Mouse (Mus musculus): Measurements from ENCODE around the gene Zfhx3.

DNA sequence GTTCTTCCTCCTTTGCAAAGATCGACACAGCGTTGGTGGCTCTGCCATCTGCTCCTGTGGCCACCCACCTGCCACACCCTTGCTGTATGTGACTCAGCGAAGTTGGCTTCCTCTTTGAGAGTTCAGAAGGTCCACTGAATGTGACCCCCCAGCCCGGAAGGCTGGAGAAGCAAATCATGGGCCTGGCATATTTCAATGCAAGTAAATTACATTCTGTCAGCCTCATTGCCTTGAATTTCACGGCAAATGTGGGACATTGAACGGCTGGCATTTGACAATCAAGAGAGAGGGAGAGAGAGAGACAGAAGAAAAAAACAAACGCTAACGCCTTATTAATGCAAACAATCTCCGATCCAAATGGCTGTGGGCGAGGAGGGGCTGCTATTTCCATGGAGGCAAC lies 38.2 kb downstream of the Zfhx3 start:
- no peak for TF ChIP-seq CTCF (IDR thresholded peaks at IDR 0.05)
- no peak for TF ChIP-seq EP300 (IDR thresholded peaks at IDR 0.05)
